8 mouse cellular contexts compared by ENCODE assay signal in genomic region chr3:31056047-31056650, GRCm38 (mm10). TPM values are rescaled to one million over a fixed set of nuclear protein-coding genes. Genes with fewer than 3 reads are reported as not detected.
DNase-seq lines count a peak whose midpoint lies in the region; ATAC-seq lines count a peak whose summit lies in the region.

No protein-coding gene starts in this region.

- intact Hi-C loops in heart, postnatal 10 days (cut with DNase I), result loop anchor here (2.0 to 10.0 kb wide), 4 partner anchors 37 to 461 kb away; partner anchors contain the start of gene Actrt3

- H3K4me2 ChIP-seq in embryonic facial prominence, embryonic 13.5 days, result peak overlapping the region; percentile 55

- peaks cover 12% of the 10 kb centered on the region; the same call in 1 of the 2 replicates for H3K36me3 ChIP-seq in embryonic facial prominence, embryonic 13.5 days
- peaks cover 4% of the 10 kb centered on the region for H3K36me3 ChIP-seq in midbrain, embryonic 10.5 days

- H3K9ac ChIP-seq in embryonic facial prominence, embryonic 13.5 days, result 0 out of 2 replicates have a peak overlapping the region, but pooled peaks have one; percentile 63

- peak; percentile 48; the same call in 1 of the 2 replicates for ATAC-seq in embryonic facial prominence, embryonic 13.5 days (ENCODE audit: insufficient number of reproducible peaks, insufficient read depth, low FRiP score, low TSS enrichment, low read depth)

- H3K4me3 ChIP-seq in embryonic facial prominence, embryonic 13.5 days, result peak overlapping the region; percentile 45
- H3K4me3 ChIP-seq in midbrain, embryonic 10.5 days, result peak overlapping the region; percentile 52

- DNase-seq in 416B (ENCODE audit: low read depth) (peak; percentile 89), NIH3T3 (ENCODE audit: low read depth) (peak; percentile 79)
- DNase-seq in heart, postnatal 10 days, result peak; percentile 61 to 73
- DNase-seq in kidney, postnatal 36 days, result peak; percentile 35 to 43
- peak; percentile 45 for DNase-seq in midbrain, embryonic 10.5 days (ENCODE audit: low spot score)
- peak; percentile 38 for DNase-seq in testis, postnatal 14 days (ENCODE audit: low spot score)
- no peak for DNase-seq in natural killer cell, adult 2 months (ENCODE audit: low spot score in 2 of 2)

- H3K27ac ChIP-seq in embryonic facial prominence, embryonic 13.5 days, result 0 out of 2 replicates have a peak overlapping the region, but pooled peaks have one; percentile 48
- H3K27ac ChIP-seq in midbrain, embryonic 10.5 days (replicated peaks), result peak overlapping the region; percentile 43

- no peaks in the 10 kb centered on the region for H3K9me3 ChIP-seq in embryonic facial prominence, embryonic 13.5 days
- no peaks in the 10 kb centered on the region for H3K9me3 ChIP-seq in midbrain, embryonic 10.5 days (replicated peaks)

- H3K4me1 ChIP-seq in embryonic facial prominence, embryonic 13.5 days, result peaks cover 4% of the 10 kb centered on the region
- H3K4me1 ChIP-seq in midbrain, embryonic 10.5 days, result peaks cover 8% of the 10 kb centered on the region; the same call in 1 of the 2 replicates

- no peaks in the 10 kb centered on the region for H3K27me3 ChIP-seq in embryonic facial prominence, embryonic 13.5 days
- no peaks in the 10 kb centered on the region for H3K27me3 ChIP-seq in midbrain, embryonic 10.5 days (ENCODE audit: low read depth, poor library complexity, severe bottlenecking)

- WGBS in embryonic facial prominence, embryonic 13.5 days, result 22% methylated on average over 17 of the region's 17 CpGs
- 38% methylated on average over 17 of the region's 17 CpGs for WGBS in midbrain, embryonic 10.5 days

RNA-seq across cellular contexts. Expression of gene Skil, which starts 38.7 kb away (rescaled TPM):
- 18.4 and 23.6 TPM in 2 replicates for polyA plus RNA-seq in embryonic facial prominence, embryonic 13.5 days (2015; fragmentation: Nextera tagmentation; extraction: Ambion mirVana)
- total RNA-seq in heart, postnatal 10 days (2021), result 10 to 100 TPM; 25.9 to 26.9 TPM
- 30.6 and 39.9 TPM in 2 replicates for polyA plus RNA-seq in midbrain, embryonic 10.5 days (2016; fragmentation: Nextera tagmentation; extraction: Ambion mirVana)

Comparison
In these comparisons a context has a peak if more than half of its experiments do, and no peak if none do; other contexts are left out.
1. DNase-seq: peak in 416B (single experiment), NIH3T3 (single experiment), heart, postnatal 10 days (2 of 2), kidney, postnatal 36 days (2 of 2), midbrain, embryonic 10.5 days (single experiment) and testis, postnatal 14 days (single experiment); none in natural killer cell, adult 2 months (0 of 2).